Mouse (Mus musculus) liver, embryonic 14 days (tissue): ENCODE measurements around the gene Bex4. TPM values are rescaled to one million over a fixed set of nuclear protein-coding genes. Genes with fewer than 3 reads are reported as not detected.

Experiments
- polyA plus RNA-seq: library from polyadenylated mRNA; depleted of rRNA; stranded (reverse); fragments of >200 nt; gene quantifications from 2 replicates; pipeline ENCODE4 v1.2.3, GENCODE M21; 2012; rRNA removed

Bex4 gene
- polyA plus RNA-seq = 156 and 169 TPM in 2 replicates

GRCm38 (mm10) chrX:136138827-136139639 lies at the start of gene Bex4:
TSS of gene Bex4 (plus strand) at chrX:136138996.

GRCm38 (mm10) chrX:136172118-136172551 lies 33.3 kb downstream of the Bex4 start, which contains the start of gene Tceal8:
TSS of gene Tceal8 (minus strand) at chrX:136172342.

Other genes starting within 250 kb of the Bex4 start
- 8.3 and 9.7 TPM in 2 replicates for gene Arxes2, start 145.2 kb upstream of the Bex4 start, polyA plus RNA-seq
- gene Arxes1, start 105.6 kb upstream of the Bex4 start, polyA plus RNA-seq = 2.6 and 3.1 TPM in 2 replicates
- gene Bex2, start 70.8 kb upstream of the Bex4 start, polyA plus RNA-seq = 102 and 103 TPM in 2 replicates
- 0.46 and 0.54 TPM in 2 replicates for gene Nxf3, start 53.7 kb upstream of the Bex4 start, polyA plus RNA-seq
- 106 and 123 TPM in 2 replicates for gene Tceal8, start 33.3 kb downstream of the Bex4 start, polyA plus RNA-seq
- gene Tceal5, start 64.9 kb downstream of the Bex4 start, polyA plus RNA-seq = 16.5 and 19.9 TPM in 2 replicates
- gene Tceal7, start 75.8 kb downstream of the Bex4 start, polyA plus RNA-seq = 0.20 and 3.1 TPM in 2 replicates
- 184 and 188 TPM in 2 replicates for gene Bex1, start 76.5 kb downstream of the Bex4 start, polyA plus RNA-seq
- 145 and 156 TPM in 2 replicates for gene Tceal9, start 106.1 kb downstream of the Bex4 start, polyA plus RNA-seq
- 235 and 241 TPM in 2 replicates for gene Bex3, start 131.3 kb downstream of the Bex4 start, polyA plus RNA-seq